Mouse (Mus musculus) c-Kit-negative CD71-positive TER-119-positive erythroid progenitor cells, embryonic 14.5 days (primary cell): ENCODE data around the gene Pdik1l.

Experiments used
- DNase-seq: peaks from one replicate; pipeline ENCODE4 v3.0.0-alpha.2; 2013; ENCODE audit warnings: low read depth, low spot score

Pdik1l gene

GRCm38 (mm10) chr4:134287575-134288025 lies at the start of gene Pdik1l:
Gene Pdik1l, minus strand, starts transcription at chr4:134287895.
- peak; percentile 60 for DNase-seq

DNA sequence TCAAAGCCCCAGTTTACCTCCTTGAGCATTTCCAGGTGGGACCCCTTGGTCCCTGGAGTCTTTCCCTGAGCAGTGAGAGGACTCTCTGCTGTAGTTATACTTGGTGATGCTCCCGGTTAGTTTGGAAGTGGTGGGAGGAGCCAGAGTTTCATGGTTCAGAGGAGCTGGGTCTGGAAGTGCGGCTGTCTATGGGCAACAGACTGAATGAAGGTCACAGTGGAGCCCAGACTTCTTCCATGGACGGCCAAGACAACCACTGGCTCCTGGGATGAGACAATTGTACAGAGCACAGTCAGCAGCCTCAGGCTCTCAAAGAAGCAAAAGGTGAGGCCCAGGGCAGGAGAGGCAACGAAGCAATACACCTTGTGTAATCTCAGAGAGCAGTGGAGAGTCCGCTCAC lies 42.6 kb upstream of the Pdik1l start:
- DNase-seq = no peak

DNA sequence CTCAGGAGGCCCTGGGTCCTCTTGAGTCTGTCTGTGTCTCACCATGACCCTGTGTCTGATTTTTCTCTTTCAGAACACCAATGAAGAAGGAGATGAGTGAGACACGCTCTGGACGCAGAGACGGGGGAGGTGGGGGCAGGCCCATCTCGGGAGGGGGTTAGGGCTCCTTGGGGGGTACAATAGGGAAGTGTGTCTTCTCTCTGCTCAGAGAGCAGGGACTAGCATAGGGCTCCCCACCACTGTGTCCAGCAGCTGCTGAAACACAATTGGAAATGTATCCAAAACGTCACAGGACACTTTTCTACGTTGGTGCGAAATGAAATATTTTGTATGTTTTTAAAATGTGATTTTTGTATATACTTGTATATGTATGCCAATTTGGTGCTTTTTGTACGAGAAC lies 41.1 kb upstream of the Pdik1l start:
- no peak for DNase-seq

DNA sequence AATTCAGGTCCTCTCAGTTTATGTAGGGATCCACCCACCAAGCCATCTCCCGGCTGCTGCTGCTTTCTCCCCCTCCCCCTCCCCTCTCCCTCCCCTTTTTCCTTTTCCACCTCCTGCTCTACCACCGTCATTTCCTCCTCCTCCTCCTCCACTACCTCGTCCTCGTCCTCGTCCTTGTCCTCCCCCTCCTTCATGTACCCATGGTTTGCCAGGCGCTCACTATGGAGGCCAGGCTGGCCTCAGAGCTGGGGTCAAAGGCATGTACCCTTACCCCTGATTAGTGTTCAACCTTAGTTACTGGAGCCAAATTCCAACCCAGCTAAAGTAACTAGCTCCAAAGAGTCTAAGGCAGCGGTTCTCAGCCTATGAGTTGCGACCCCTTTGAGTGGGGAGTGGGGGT lies 40.5 kb upstream of the Pdik1l start:
- DNase-seq = no peak

- DNase-seq = no peak
Measured at GRCm38 (mm10) chr4:134326859-134327530, 39.3 kb upstream of the Pdik1l start.

GRCm38 (mm10) chr4:134324655-134325054 lies 37.0 kb upstream of the Pdik1l start:
- no peak for DNase-seq

- no peak for DNase-seq
Measured at GRCm38 (mm10) chr4:134321524-134321923, 33.8 kb upstream of the Pdik1l start.

DNA sequence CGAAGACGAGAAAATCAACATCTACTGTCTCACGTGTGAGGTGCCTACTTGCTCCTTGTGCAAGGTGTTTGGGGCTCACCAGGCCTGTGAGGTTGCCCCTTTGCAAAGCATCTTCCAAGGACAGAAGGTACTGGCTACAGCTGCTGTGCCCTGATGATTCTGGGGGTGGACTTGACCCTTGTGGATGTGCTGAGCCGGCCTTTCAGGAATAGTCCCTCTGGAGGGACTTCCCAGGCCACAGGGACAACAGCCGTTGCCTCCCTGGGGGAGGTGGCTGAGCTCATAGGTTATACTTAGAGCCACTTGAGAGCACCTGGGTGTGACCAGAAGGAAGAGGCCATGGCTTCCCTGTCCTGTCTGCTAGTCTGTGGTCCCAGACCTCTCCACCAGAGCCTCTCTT lies 32.0 kb upstream of the Pdik1l start:
- DNase-seq = no peak

- DNase-seq = no peak
Measured at GRCm38 (mm10) chr4:134319074-134319473, 31.4 kb upstream of the Pdik1l start.

DNA sequence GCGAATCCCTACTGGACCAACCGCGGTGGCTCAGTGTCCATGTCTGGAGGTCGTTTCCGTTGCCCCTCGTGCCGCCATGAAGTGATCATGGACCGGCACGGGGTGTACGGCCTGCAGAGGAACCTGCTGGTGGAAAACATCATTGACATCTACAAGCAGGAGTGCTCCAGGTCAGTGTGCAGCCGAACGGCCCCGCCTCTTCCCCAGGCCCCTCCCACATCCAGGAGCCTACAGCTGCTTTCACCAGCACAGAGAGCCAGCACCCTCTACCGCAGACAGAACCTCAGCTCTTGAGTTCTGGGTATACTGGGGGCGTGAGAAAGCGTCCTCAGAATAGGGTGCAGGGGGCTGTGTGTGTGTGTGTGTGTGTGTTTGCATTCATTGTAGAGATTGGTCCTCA lies 28.7 kb upstream of the Pdik1l start:
- no peak for DNase-seq

DNA sequence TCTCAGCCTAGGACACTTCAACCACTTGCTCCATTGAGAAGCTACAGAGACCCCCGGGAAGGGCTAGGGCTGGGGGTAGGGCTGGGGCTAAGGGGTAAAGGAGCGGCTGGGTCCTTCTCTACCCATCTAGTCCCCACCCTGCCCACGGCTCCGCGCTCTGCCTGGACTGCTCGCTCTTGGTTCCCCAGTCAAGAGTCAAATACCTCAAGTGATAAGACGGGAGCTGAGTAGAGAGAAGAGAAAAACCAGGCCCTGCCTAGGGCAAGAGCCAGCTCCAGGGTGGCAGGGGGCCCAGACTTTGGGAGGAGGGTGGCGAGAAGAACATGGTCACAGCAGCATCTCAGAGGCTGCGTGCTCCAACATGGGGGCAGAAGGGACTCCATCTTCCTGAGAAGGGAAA lies 27.8 kb upstream of the Pdik1l start:
- DNase-seq = no peak

DNA sequence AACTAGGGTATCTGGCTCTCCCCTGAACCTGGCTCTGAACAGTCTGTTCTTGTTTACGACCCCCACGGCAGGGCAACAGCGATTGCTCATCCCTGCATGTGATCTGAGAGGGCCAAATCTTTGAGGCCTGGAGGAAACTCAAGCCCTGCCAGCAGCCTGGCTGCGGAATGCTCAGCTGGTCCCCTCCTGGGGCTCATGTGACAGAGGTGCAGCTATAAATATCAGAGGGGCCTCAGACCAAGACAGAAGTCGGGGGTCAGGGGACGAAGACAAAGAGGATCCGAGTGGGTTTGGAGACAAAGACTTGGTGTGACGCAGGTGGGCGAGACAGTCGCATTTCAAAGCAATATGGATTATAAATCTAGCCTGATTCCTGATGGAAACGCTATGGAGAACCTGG lies 27.2 kb upstream of the Pdik1l start, which contains the start of gene Trim63:
Gene Trim63 (plus strand): TSS at position 245 of the 400 bp plus-strand sequence.
- no peak for DNase-seq

DNA sequence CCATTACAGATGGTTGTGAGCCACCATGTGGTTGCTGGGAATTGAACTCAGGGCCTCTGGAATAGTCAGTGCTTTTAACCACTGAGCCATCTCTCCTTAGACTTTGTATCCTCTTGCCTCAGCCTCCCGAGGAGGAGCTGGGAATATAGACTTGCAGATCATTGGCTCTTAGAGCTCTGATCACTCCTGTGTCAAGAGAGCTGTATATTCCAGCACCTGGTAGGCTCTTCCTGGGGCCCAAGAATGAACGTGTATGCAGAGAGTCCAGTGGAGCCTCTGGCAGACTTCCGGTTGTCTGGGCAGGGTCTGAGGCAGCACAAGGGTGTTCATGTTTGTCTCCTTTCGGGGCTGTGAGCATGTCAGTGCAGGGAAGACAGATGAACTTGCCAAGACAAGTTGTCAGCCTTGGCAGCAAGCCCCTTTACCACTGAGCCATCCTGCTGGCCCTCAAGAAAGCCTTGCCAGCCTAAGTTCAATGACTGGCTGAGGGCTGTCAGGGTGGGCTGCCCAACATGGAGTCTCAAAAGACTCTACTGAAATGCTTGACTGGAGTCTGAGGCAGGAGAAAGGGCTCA lies 26.5 kb upstream of the Pdik1l start:
- DNase-seq = no peak

DNA sequence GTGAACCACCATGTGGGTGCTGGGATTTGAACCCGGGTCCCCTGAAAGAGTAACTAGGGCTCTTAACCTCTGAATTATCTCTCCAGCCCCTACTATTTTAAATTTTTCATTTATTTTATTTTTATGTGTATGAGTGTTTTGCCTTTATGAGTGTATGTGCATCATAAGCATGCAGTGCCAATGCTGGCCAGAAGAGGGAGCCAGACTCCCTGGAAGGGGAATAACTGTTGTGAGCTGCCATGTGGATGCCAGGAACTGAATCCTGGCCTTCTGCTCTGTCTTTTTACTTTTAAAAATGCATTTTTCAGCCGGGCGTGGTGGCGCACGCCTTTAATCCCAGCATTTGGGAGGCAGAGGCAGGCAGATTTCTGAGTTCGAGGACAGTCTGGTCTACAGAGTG lies 25.2 kb upstream of the Pdik1l start:
- no peak for DNase-seq

GRCm38 (mm10) chr4:134312341-134312740 lies 24.6 kb upstream of the Pdik1l start:
- no peak for DNase-seq

DNA sequence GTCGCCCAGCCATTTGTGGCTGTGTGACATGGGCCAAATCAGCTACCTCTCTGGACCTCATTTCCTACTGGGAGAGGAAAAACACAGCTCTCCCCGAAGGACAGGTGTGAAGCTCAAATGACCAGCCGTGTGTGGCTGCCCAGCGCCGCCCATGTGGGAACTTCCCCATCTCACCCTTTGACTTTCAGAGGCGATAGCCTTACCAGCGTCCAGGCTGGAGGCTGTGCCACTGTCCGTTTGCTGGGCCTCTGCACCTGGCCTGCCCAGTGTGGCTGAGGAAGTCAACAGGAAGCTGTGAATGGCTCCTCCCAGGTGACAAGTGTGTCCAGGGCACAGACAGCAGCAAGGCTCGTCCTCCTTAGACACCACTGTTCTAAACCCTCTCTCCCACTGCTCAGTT lies 24.1 kb upstream of the Pdik1l start:
- no peak for DNase-seq

DNA sequence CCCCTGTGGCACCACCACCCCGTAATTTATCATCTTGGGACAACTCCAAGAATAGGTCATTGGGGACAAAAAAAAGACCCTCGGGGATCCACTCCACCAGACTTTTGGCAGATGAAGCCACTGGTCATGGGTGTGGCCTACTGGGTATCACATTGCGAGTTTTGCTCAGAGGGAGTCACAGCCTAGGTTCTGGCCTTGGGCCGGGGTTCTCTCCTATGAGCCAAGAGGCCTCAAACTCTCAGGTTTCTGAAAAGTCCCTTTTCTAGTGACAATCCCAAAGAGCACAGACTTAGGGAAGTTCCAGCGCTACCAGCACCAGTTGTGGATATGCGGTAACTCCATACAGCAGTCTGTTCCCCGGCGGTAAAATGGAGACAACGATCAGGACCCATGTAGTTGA lies 23.0 kb upstream of the Pdik1l start:
- no peak for DNase-seq

GRCm38 (mm10) chr4:134310106-134310505 lies 22.4 kb upstream of the Pdik1l start:
- DNase-seq = no peak

DNA sequence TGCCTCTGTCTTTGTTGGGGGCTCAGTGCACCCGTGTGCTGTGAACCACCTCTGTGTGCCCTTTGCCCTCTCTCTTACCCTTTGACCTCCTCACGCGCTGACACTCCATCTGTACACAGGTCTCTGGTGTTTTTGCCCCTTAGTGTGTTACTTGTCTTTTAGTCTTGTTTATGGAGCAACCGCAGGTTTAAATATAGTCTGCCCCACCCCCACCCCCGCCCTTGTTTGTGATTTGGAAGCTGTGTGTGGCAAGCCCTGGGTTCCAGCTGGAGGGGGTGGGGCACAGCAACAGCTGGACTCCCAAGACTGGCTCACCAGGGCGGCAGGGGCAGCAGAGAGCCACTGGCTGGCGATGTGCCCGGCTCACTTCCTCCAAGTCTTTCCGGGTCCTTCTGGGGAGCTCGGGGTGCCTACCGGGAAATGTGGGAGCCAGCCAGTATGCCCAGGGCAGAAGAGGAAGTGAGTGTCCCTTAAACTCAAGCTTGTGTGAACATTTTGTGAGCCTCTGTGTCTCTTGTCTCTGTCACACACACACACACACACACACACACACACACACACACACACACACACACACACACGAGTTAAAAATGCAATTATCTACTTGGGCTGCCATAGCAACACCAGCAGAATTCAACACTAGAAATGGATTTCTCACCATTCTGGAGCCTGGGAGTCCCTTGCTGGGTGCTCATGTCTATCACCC lies 19.8 kb upstream of the Pdik1l start:
- DNase-seq = no peak

GRCm38 (mm10) chr4:134306963-134307362 lies 19.3 kb upstream of the Pdik1l start:
- no peak for DNase-seq

DNA sequence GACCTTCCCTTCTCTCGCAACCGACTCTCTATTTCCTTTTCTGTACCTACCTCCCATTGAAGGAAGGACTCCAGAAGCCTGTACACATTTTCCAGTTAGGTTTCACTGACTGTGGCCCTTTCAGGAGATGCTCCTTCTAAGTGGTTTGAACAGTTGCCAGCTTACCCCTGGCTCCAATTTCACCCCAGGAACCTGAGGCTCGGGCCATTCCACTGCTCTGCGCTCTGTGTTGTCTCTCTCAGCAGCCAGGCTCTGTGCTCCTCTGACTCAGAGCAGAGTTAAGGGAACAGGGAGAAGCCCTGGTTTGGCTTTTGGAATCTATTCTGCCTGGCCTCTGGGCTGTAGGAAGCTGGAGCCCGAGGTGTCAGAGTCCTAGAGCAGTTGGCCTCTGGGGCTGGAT lies 14.4 kb upstream of the Pdik1l start:
- DNase-seq = no peak

DNA sequence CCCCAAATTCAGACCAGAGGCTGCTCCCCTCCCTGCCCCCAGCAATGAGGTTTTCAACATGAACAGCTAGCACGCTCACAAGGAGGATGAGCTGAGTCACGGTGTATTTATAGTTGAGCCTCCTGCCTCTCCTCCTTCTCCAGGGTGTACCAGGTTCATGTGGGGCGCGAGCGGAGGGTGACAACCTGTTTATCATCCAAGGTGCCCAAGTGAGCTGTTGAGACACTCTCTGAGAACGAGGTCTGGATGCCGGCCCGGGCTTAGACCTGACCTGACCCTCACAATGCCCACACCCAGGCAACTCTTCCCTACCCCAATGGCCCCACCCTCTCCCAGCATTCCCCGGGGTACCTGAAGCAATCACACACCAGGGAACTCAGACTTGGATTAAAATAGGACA lies 12.6 kb upstream of the Pdik1l start:
- no peak for DNase-seq

DNA sequence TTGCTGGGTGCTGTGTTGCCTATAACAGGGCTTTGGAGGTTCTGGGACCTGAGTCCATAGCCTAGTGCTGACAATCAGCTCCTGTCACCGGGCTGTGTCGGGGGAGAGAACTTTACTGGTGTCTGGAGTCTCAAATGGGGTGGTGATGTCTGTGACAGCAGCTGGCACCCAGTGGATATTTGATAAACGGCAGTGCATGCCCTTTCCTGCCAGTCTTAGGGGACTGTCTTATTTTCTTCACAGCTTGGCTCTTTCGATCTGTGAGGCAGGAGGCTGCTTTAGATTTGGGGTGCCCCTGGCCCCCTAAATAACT lies 11.8 kb upstream of the Pdik1l start:
- DNase-seq = no peak
